Mouse (Mus musculus) kidney, postnatal 4 days (tissue): ENCODE results near the gene Ninj2.

Source experiments
- DNase-seq, 2 experiments: peaks; one replicate each; pipeline ENCODE4 v3.0.0; 2021; ENCODE audit warnings: mixed read lengths in 2 of 2

The Ninj2 gene

GRCm38 (mm10) chr6:120201956-120202355, 108.8 kb downstream of the Ninj2 start:
- peak; percentile 17 to 28 for DNase-seq

- peak in 1 of 2 experiments; percentile 31 for DNase-seq
Observed at GRCm38 (mm10) chr6:120202406-120202805, 109.3 kb downstream of the Ninj2 start.

- no peak for DNase-seq
Observed at GRCm38 (mm10) chr6:120206586-120206985, 113.4 kb downstream of the Ninj2 start.

- no peak for DNase-seq
Observed at GRCm38 (mm10) chr6:120211536-120211935, 118.4 kb downstream of the Ninj2 start.

GRCm38 (mm10) chr6:120216702-120217101, 123.6 kb downstream of the Ninj2 start:
- DNase-seq, result no peak

GRCm38 (mm10) chr6:120219281-120219680, 126.1 kb downstream of the Ninj2 start:
- no peak for DNase-seq

- DNase-seq, result peak; percentile 83 to 88
Observed at GRCm38 (mm10) chr6:120222669-120223068, 129.5 kb downstream of the Ninj2 start.

- peak in 1 of 2 experiments; percentile 27 for DNase-seq
Observed at GRCm38 (mm10) chr6:120225355-120225754, 132.2 kb downstream of the Ninj2 start.

GRCm38 (mm10) chr6:120227068-120227467, 133.9 kb downstream of the Ninj2 start:
- no peak for DNase-seq

GRCm38 (mm10) chr6:120229806-120230205, 136.7 kb downstream of the Ninj2 start:
- DNase-seq, result no peak

- DNase-seq, result no peak
Observed at GRCm38 (mm10) chr6:120230441-120230840, 137.3 kb downstream of the Ninj2 start.

- DNase-seq, result no peak
Observed at GRCm38 (mm10) chr6:120232885-120233284, 139.7 kb downstream of the Ninj2 start.

- peak in 1 of 2 experiments; percentile 30 for DNase-seq
Observed at GRCm38 (mm10) chr6:120235874-120236273, 142.7 kb downstream of the Ninj2 start.

GRCm38 (mm10) chr6:120240461-120240860, 147.3 kb downstream of the Ninj2 start:
- peak in 1 of 2 experiments; percentile 51 for DNase-seq

GRCm38 (mm10) chr6:120241453-120241852, 148.3 kb downstream of the Ninj2 start:
- DNase-seq, result no peak

GRCm38 (mm10) chr6:120242530-120242929, 149.4 kb downstream of the Ninj2 start:
- peak in 1 of 2 experiments; percentile 25 for DNase-seq

- peak in 1 of 2 experiments; percentile 24 for DNase-seq
Observed at GRCm38 (mm10) chr6:120243250-120243649, 150.1 kb downstream of the Ninj2 start.

GRCm38 (mm10) chr6:120246676-120247075, 153.5 kb downstream of the Ninj2 start:
- DNase-seq, result no peak

GRCm38 (mm10) chr6:120249831-120250230, 156.7 kb downstream of the Ninj2 start:
- DNase-seq, result no peak
